In genomic region chr10:41573190-41573589, GRCm38 (mm10) we compare ENCODE assay signal across 10 mouse cellular contexts. TPM values are rescaled to one million over a fixed set of nuclear protein-coding genes. Genes with fewer than 3 reads are reported as not detected.
DNase-seq lines count a peak whose midpoint lies in the region; ATAC-seq and TF ChIP-seq lines count a peak whose summit lies in the region.
"Had no signal": no experiment of that assay in that cellular context is flagged by ENCODE, and none has a peak within 500 bp of the region (broad histone marks: within the 10 kb centered on the region; RNA-seq: fewer than 3 reads in every experiment).

No protein-coding gene starts in this region.

- H3K9ac ChIP-seq in liver, embryonic 16.5 days (ENCODE audit: low read depth, low read length): no peak overlapping the region
- H3K9ac ChIP-seq: liver, embryonic 14.5 days had no signal

- TF ChIP-seq CTCF in gastrocnemius, adult 2 months (IDR thresholded peaks at IDR 0.05): no peak

- H3K4me1 ChIP-seq in liver, embryonic 16.5 days (ENCODE audit: control insufficient read depth, low read depth, low read length): no peaks in the 10 kb centered on the region; the same call in 1 of the 2 replicates

- H3K36me3 ChIP-seq in liver, embryonic 16.5 days (ENCODE audit: control insufficient read depth, insufficient read depth): no peaks in the 10 kb centered on the region

- no peak overlapping the region for H3K4me3 ChIP-seq in liver, embryonic 16.5 days (ENCODE audit: low read depth, low read length)
- H3K4me3 ChIP-seq in gastrocnemius, adult 2 months: no peak overlapping the region
- H3K4me3 ChIP-seq: heart, adult 2 months had no signal

- no peaks in the 10 kb centered on the region for H3K9me3 ChIP-seq in liver, embryonic 16.5 days (replicated peaks; ENCODE audit: control insufficient read depth, low read length)

- ATAC-seq in frontal cortex, adult (ENCODE audit: low TSS enrichment): 0 out of 2 replicates have a peak, but pooled peaks have one; percentile 21
- ATAC-seq in liver, embryonic 16.5 days (ENCODE audit: low read depth): peak; percentile 27; the same call in 1 of the 2 replicates

- WGBS in liver, embryonic 16.5 days (ENCODE audit: insufficient replicate concordance): 9% methylated on average over 6 of the region's 6 CpGs

- DNase-seq in frontal cortex, postnatal 25 days (ENCODE audit: low spot score in 2 of 2): no peak
- peak; percentile 59 to 65 for DNase-seq in right cerebral cortex, postnatal 10 days (ENCODE audit: low spot score in 2 of 2)
- no peak for DNase-seq in right cerebral cortex, postnatal 4 days
- peak; percentile 63 to 76 for DNase-seq in spleen, postnatal 4 days (ENCODE audit: low spot score in 2 of 2)
- DNase-seq in T-cell, adult 2 months (ENCODE audit: low spot score): no peak
- DNase-seq in gastrocnemius, adult 2 months: no peak

- H3K27ac ChIP-seq in liver, embryonic 16.5 days (ENCODE audit: low read length): no peak overlapping the region
- H3K27ac ChIP-seq in gastrocnemius, adult 2 months: no peak overlapping the region
- H3K27ac ChIP-seq: heart, adult 2 months; liver, embryonic 14.5 days had no signal

- no peaks in the 10 kb centered on the region for H3K27me3 ChIP-seq in liver, embryonic 16.5 days (ENCODE audit: control insufficient read depth, insufficient read depth, low read depth, low read length)

- H3K4me2 ChIP-seq in liver, embryonic 16.5 days (ENCODE audit: low read depth, low read length): no peak overlapping the region

- intact Hi-C loops in gastrocnemius, adult 2 months (cut with DNase I): no loop called here

RNA-seq across cellular contexts. Expression of gene Cd164, which starts 54.0 kb away (rescaled TPM):
- polyA plus RNA-seq in liver, embryonic 16.5 days (2015; fragmentation: Nextera tagmentation; extraction: Ambion mirVana): 65.0 and 67.8 TPM in 2 replicates
- total RNA-seq in gastrocnemius, adult 2 months (2021): 100 to 1,000 TPM; 133 to 157 TPM

Comparison
In these comparisons a context has a peak if more than half of its experiments do, and no peak if none do; other contexts are left out.
1. DNase-seq: peak in right cerebral cortex, postnatal 10 days (2 of 2) and spleen, postnatal 4 days (2 of 2); none in frontal cortex, postnatal 25 days (0 of 2), right cerebral cortex, postnatal 4 days (single experiment), T-cell, adult 2 months (single experiment) and gastrocnemius, adult 2 months (single experiment).